Mouse (Mus musculus) C3H10T1/2 (cell line): ENCODE data around the gene Speer4a. TPM values are rescaled to one million over a fixed set of nuclear protein-coding genes. Genes with fewer than 3 reads are reported as not detected.

ENCODE experiments used
- polyA plus RNA-seq, 2 experiments: library from polyadenylated mRNA; unstranded; fragments of >200 nt; fragmentation: generic; extraction: Trizol; gene quantifications; one replicate each; pipeline ENCODE4 v1.2.1; 2012; ENCODE audit warnings: missing spikeins in 2 of 2

Speer4a gene
- not detected for polyA plus RNA-seq

DNA sequence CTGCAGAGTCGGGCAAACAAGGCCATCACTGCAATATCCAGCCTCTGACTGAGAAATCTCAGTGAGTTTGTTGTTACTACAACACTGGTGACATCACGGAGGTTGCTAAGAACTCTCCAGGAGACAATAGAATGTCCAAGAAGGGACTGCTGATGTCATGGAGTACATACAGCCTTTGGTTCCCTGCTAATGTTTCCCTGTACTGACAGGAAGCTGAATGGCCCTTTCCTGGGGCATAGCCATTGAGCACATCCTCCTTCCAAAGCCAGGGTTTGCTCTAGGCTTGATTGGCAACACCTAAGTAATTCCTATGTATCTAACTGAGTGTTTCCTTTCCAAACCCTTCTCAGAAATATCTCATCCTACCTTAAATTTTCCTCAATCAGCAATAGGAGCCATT is at the start of gene Speer4a:
Gene Speer4a, minus strand, starts transcription at position 101 of the 400 bp plus-strand sequence.

GRCm38 (mm10) chr5:26058481-26058880 is 19.1 kb upstream of the Speer4a start, which contains the start of gene Gm7347:
TSS of gene Gm7347 (minus strand) at chr5:26058581.

DNA sequence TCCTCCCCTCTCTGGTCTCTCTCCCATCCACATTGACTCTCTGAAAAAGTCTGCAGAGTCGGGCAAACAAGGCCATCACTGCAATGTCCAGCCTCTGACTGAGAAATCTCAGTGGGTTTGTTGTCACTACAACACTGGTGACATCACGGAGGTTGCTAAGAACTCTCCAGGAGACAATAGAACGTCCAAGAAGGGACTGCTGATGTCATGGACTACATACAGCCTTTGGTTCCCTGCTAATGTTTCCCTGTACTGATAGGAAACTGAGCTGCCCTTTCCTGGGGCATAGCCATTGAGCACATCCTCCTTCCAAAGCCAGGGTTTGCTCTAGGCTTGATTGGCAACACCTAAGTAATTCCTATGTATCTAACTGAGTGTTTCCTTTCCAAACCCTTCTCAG is 16.5 kb downstream of the Speer4a start, which contains the start of gene Gm5862:
Gene Gm5862, minus strand, starts transcription at position 101 of the 400 bp plus-strand sequence.

DNA sequence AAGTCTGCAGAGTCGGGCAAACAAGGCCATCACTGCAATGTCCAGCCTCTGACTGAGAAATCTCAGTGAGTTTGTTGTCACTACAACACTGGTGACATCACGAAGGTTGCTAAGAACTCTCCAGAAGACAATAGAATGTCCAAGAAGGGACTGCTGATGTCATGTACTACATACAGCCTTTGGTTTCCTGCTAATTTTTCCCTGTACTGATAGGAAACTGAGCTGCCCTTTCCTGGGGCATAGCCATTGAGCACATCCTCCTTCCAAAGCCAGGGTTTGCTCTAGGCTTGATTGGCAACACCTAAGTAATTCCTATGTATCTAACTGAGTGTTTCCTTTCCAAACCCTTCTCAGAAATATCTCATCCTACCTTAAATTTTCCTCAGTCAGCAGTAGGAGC is 34.7 kb downstream of the Speer4a start, which contains the start of gene Gm1979:
Gene Gm1979, minus strand, starts transcription at position 101 of the 400 bp plus-strand sequence.

DNA sequence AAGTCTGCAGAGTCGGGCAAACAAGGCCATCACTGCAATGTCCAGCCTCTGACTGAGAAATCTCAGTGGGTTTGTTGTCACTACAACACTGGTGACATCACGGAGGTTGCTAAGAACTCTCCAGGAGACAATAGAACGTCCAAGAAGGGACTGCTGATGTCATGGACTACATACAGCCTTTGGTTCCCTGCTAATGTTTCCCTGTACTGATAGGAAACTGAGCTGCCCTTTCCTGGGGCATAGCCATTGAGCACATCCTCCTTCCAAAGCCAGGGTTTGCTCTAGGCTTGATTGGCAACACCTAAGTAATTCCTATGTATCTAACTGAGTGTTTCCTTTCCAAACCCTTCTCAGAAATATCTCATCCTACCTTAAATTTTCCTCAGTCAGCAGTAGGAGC is 50.8 kb downstream of the Speer4a start, which contains the start of gene Gm21698:
Gene Gm21698, minus strand, starts transcription at position 101 of the 400 bp plus-strand sequence.

Other genes starting within 250 kb of the Speer4a start
- gene Gm21663, start 97.2 kb downstream of the Speer4a start, polyA plus RNA-seq, result not detected
- gene Gm21671, start 85.1 kb downstream of the Speer4a start, polyA plus RNA-seq, result not detected
- under 1 TPM; 0.02 to 0.04 TPM for gene Gm21680, start 66.9 kb downstream of the Speer4a start, polyA plus RNA-seq
- gene Gm21698, start 50.9 kb downstream of the Speer4a start, polyA plus RNA-seq, result under 1 TPM in 1 of 2 experiments, not detected in 1; 0.02 TPM
- gene Gm1979, start 34.8 kb downstream of the Speer4a start, polyA plus RNA-seq, result not detected
- gene Gm5862, start 16.6 kb downstream of the Speer4a start, polyA plus RNA-seq, result not detected
- not detected for gene Gm7347, start 19.0 kb upstream of the Speer4a start, polyA plus RNA-seq
- not detected for gene Gm10471, start 49.7 kb upstream of the Speer4a start, polyA plus RNA-seq
- under 1 TPM; 0.04 TPM for gene 5031410I06Rik, start 65.8 kb upstream of the Speer4a start, polyA plus RNA-seq
- not detected for gene Gm10220, start 81.9 kb upstream of the Speer4a start, polyA plus RNA-seq
- under 1 TPM; 0.01 to 0.04 TPM for gene Gm7361, start 218.1 kb upstream of the Speer4a start, polyA plus RNA-seq